Mouse (Mus musculus) kidney, postnatal 0 days (tissue): ENCODE measurements around the gene Serpina1b. TPM values are rescaled to one million over a fixed set of nuclear protein-coding genes. Genes with fewer than 3 reads are reported as not detected.
"Not testable (repeated sequence)": the region's sequence is repeated elsewhere in the genome, so short reads cannot be mapped to it uniquely, and the experiment has no call there.

Experiments
- ATAC-seq: fragments of 200-750 bp; cut with Nextera tagmentation; replicated peaks from 2 replicates; pipeline ENCODE4 v1.8.0; 2017; ENCODE audit warnings: low read depth, moderate number of reproducible peaks, moderate TSS enrichment, moderate library complexity; ENCODE audit not compliant: low FRiP score
- DNase-seq: peaks from one replicate; pipeline ENCODE4 v3.0.0-alpha.2; 2016; ENCODE audit warnings: low spot score
- H3K27ac ChIP-seq: fragments of 300-500 bp; sonication (generic); 2 replicates; pipeline ENCODE4 v1.5.1; 2014; ENCODE audit warnings: mild to moderate bottlenecking
- H3K27me3 ChIP-seq: fragments of 300-500 bp; sonication (generic); 2 replicates; pipeline ENCODE4 v1.6.1; 2014; ENCODE audit warnings: low read length, mixed read lengths; ENCODE audit not compliant: insufficient read depth
- H3K36me3 ChIP-seq: fragments of 300-500 bp; sonication (generic); 2 replicates; pipeline ENCODE4 v1.6.1; 2014; ENCODE audit warnings: low read length, mixed read lengths; ENCODE audit not compliant: insufficient read depth
- H3K4me1 ChIP-seq: fragments of 300-500 bp; sonication (generic); replicated peaks from 2 replicates; pipeline ENCODE4 v1.6.1; 2014; ENCODE audit warnings: antibody characterized with exemption, low read length, mixed read lengths; ENCODE audit not compliant: insufficient read depth
- H3K4me2 ChIP-seq: fragments of 300-500 bp; sonication (generic); 2 replicates; pipeline ENCODE4 v1.6.1; 2014; ENCODE audit warnings: mild to moderate bottlenecking, low read length, moderate library complexity, mixed read lengths
- H3K4me3 ChIP-seq: fragments of 300-500 bp; sonication (generic); replicated peaks from 2 replicates; pipeline ENCODE4 v1.5.1; 2014; ENCODE audit warnings: low read depth, low read length
- H3K9ac ChIP-seq: fragments of 300-500 bp; sonication (generic); 2 replicates; pipeline ENCODE4 v1.6.1; 2014; ENCODE audit warnings: low read depth, low read length
- H3K9me3 ChIP-seq: fragments of 300-500 bp; sonication (generic); replicated peaks from 2 replicates; pipeline ENCODE4 v1.6.1; 2016; ENCODE audit warnings: low read length, inconsistent platforms, mixed read lengths
- CTCF ChIP-seq: IDR thresholded peaks from 2 replicates; pipeline ENCODE4 v1.5.1; 2016; ENCODE audit warnings: antibody characterized with exemption, low read depth, mild to moderate bottlenecking, moderate library complexity
- WGBS: fragments of 180-500 bp; shearing (Covaris S2); extraction: QIAGEN DNeasy Blood & Tissue Kit; methylation state at CpG from one replicate; pipeline ENCODE4 v1.1.7; 2014; 5-methylcytosine and 5-hydroxymethylcytosine counted together
- polyA plus RNA-seq: library from polyadenylated mRNA; unstranded; fragments of >200 nt; fragmentation: Nextera tagmentation; extraction: Ambion mirVana; gene quantifications from 2 replicates; pipeline ENCODE4 v1.2.1, GENCODE M21; 2015

The Serpina1b gene
- 8.7 and 9.2 TPM in 2 replicates for polyA plus RNA-seq

DNA sequence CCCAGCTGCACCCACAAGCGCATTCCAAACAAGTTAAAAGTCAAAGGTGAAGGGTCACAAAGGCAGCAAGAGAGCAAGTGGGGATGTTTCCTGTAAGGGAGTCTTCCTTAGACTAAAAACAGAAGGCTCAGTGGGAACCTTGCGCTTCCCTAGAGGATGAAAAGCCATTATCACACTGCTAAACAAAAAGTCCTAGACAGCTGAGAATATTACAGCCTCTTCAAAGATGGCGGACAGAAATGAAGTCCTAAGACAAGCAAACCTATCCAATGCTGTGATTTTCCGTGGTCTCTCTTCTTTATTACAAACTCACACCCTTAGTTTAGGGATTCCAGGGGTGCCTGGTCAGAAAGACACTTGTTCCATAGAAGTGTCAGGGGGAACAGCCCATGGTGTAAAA, at the start of gene Serpina1b:
TSS of gene Serpina1b (minus strand) at position 101 of the 400 bp plus-strand sequence.
- WGBS = 77% methylated on average over 4 of the region's 4 CpGs
- not testable (repeated sequence) for H3K27me3 ChIP-seq, DNase-seq, ATAC-seq, H3K4me1 ChIP-seq, H3K9me3 ChIP-seq, H3K9ac ChIP-seq, H3K4me3 ChIP-seq, H3K27ac ChIP-seq, H3K36me3 ChIP-seq, H3K4me2 ChIP-seq

DNA sequence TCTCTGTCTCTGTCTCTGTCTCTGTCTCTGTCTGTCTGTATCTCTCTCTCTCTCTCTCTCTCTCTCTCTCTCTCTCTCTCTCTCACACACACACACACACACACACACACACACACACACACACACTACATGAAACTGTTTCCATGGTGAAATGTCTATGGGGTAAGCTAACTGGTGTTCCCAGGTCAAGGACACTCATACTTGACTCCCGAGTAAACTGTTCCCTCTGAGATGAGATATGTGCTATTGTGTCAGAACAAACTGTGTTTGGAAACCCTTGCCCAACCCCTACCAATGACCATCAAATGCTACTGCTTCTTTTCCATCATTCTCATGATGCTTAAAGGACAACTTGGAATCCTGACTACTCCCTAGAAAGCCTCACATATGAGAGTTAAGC, 36.7 kb upstream of the Serpina1b start:
- 72% methylated on average over 1 of the region's 1 CpGs for WGBS
- H3K27ac ChIP-seq = not testable (repeated sequence)

DNA sequence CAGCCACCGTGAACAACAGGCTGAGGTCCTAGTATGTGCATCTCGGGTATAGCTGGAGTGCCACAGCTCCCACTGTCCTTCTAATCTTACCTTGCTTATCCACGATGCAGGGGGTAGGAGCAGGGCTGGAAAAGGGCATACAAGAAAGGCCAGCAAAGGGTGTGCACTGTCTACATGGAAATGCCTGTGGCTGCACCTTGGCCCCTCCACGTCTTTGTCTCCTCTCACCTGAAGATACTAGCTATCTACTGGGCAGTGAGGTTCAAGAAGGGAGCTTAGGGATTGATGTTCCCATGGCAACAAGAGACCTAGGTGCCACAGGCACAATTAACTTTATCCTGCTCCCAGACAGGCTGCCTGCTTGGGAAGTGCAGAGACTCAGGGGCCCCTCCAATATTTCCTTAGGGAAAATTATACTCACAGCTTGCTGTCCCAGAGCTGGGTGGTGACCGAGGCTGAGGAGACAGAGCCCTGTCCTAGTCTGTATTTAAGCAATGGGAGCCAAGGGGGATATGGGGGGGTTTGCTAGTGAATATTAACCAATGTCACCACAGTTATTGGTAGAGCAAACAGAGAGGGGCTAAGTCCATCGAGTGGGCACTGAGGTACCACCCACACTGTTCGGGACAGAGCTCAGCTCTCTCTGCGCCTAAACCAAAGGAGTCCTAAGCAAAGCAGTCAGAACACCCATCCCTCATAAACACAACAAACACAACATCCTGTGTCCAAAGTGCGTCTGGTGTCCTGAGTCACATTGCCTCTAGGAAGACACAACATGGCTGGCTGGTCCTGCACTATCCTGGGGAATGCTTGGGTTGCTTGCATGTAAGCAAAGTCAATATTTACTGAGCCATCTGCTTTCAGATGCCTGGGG, 33.2 kb upstream of the Serpina1b start, which contains the start of gene Serpina1a:
TSS of gene Serpina1a (minus strand) at position 462 of the 874 bp plus-strand sequence.
- H3K4me2 ChIP-seq, H3K9me3 ChIP-seq, H3K36me3 ChIP-seq, H3K27me3 ChIP-seq, H3K4me3 ChIP-seq, H3K4me1 ChIP-seq, H3K9ac ChIP-seq, DNase-seq, H3K27ac ChIP-seq, ATAC-seq: not testable (repeated sequence)
- 76% methylated on average over 9 of the region's 9 CpGs for WGBS

More for the DNA sequence above, 36.7 kb upstream of the Serpina1b start:
- not testable (repeated sequence) for DNase-seq, H3K4me3 ChIP-seq, H3K36me3 ChIP-seq, H3K9ac ChIP-seq, H3K27me3 ChIP-seq, H3K4me1 ChIP-seq, ATAC-seq, H3K9me3 ChIP-seq, H3K4me2 ChIP-seq

- Histone ChIP-seq H3K9me3 (no peaks in the 10 kb centered on the region), H3K9ac (no peak overlapping the region), H3K27me3 (no peaks in the 10 kb centered on the region), H3K4me2 (no peak overlapping the region), H3K4me1 (no peaks in the 10 kb centered on the region), H3K36me3 (no peaks in the 10 kb centered on the region), H3K4me3 (no peak overlapping the region), H3K27ac (no peak overlapping the region)
- DNase-seq = no peak
- no peak for ATAC-seq
- WGBS = 74% methylated on average over 3 of the region's 3 CpGs
- TF ChIP-seq CTCF = no peak
Observed at GRCm38 (mm10) chr12:103860976-103861375, 30.8 kb upstream of the Serpina1b start.

DNA sequence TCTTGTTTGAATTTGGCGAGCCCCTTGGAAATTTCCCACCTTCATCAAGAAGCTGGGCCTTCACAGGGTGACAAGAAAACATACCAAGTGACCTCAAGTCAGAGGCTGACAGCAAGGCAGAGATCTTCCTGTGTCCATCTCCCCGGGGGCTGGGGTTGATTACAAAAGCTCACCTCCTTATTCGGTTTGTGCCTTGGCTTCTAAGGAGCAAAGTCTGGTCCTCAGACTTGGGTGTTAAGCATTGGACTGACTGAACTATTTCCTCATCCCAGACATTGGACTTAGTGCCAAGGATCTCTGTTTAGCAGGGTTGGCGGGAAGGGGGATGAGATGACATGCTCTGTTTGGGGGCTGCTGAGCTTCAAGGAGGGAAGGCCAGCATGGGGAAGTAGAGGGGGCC, 30.4 kb upstream of the Serpina1b start:
- whole genome bisulfite sequencing = 70% methylated on average over 3 of the region's 4 CpGs
- H3K36me3 ChIP-seq, H3K9ac ChIP-seq, DNase-seq, H3K27me3 ChIP-seq, H3K9me3 ChIP-seq, ATAC-seq, H3K4me1 ChIP-seq, H3K4me3 ChIP-seq, H3K27ac ChIP-seq, H3K4me2 ChIP-seq: not testable (repeated sequence)

DNA sequence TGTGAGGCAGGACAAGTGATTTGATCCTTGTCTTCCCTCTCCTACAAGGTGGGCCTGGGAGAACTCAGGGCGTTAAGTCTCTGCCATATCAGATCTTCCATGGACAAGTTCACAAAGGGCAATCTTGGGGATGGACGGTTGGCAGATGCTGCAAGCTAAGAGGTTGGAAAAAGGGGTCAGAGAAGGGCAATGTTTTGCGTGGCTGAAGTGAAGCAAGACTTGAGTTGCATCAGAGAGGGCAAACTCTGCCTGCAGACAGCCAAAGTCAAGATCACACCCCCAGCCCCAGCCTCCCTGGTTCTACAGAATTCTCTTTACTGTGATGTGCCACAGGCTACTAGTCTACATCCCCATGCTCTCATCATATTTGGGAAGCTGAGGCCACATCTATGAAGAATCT, 29.4 kb upstream of the Serpina1b start:
- H3K4me3 ChIP-seq, H3K4me1 ChIP-seq, H3K27me3 ChIP-seq, H3K4me2 ChIP-seq, H3K9me3 ChIP-seq, H3K9ac ChIP-seq, ATAC-seq, DNase-seq, H3K36me3 ChIP-seq, H3K27ac ChIP-seq: not testable (repeated sequence)
- 76% methylated on average over 3 of the region's 3 CpGs for WGBS

DNA sequence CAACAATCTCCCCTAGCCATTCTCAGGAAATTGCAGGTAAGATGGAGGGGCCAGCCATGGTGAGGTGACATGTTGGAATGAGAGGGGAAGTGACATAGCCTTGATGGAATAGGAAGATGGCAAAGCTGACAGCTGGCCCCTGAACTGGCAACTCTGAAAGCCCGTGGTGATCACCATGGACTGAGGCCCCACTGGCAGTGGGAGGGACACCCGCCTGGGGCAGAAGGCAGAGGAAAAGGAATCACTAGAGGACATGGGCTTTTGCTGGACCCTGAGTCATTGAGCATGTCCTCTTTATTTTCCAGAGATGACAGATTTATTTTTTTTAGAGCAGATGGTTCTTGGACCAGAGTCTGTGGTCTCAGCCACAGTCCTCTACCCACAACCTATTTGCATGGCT, 22.9 kb upstream of the Serpina1b start:
- H3K36me3 ChIP-seq, H3K4me2 ChIP-seq, H3K4me3 ChIP-seq, H3K27me3 ChIP-seq, H3K4me1 ChIP-seq, DNase-seq, H3K9ac ChIP-seq, H3K9me3 ChIP-seq, ATAC-seq, H3K27ac ChIP-seq: not testable (repeated sequence)
- 87% methylated on average over 2 of the region's 2 CpGs for WGBS

GRCm38 (mm10) chr12:103827661-103828372, 2.4 kb downstream of the Serpina1b start:
- not testable (repeated sequence) for DNase-seq, H3K36me3 ChIP-seq, H3K27me3 ChIP-seq, H3K9ac ChIP-seq, H3K4me3 ChIP-seq, H3K9me3 ChIP-seq, H3K27ac ChIP-seq, ATAC-seq, H3K4me1 ChIP-seq, H3K4me2 ChIP-seq
- 64% methylated on average over 6 of the region's 6 CpGs for WGBS

DNA sequence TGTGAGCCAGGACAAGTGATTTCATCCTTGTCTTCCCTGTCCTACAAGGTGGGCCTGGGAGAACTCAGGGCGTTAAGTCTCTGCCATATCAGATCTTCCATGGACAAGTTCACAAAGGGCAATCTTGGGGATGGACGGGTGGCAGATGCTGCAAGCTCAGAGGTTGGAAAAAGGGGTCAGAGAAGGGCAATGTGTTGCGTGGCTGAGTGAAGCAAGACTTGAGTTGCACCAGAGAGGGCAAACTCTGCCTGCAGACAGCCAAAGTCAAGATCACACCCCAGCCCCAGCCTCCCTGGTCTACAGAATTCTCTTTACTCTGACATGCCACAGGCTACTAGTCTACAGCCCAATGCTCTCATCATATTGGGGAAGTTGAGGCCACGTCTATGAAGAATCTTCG, 6.3 kb downstream of the Serpina1b start:
- not testable (repeated sequence) for H3K4me1 ChIP-seq, ATAC-seq, H3K9me3 ChIP-seq, H3K36me3 ChIP-seq, H3K27ac ChIP-seq, H3K9ac ChIP-seq, H3K4me2 ChIP-seq, DNase-seq, H3K27me3 ChIP-seq, H3K4me3 ChIP-seq
- WGBS = 71% methylated on average over 5 of the region's 5 CpGs
